ENCODE assay signal across 11 mouse cellular contexts in the genomic region with DNA sequence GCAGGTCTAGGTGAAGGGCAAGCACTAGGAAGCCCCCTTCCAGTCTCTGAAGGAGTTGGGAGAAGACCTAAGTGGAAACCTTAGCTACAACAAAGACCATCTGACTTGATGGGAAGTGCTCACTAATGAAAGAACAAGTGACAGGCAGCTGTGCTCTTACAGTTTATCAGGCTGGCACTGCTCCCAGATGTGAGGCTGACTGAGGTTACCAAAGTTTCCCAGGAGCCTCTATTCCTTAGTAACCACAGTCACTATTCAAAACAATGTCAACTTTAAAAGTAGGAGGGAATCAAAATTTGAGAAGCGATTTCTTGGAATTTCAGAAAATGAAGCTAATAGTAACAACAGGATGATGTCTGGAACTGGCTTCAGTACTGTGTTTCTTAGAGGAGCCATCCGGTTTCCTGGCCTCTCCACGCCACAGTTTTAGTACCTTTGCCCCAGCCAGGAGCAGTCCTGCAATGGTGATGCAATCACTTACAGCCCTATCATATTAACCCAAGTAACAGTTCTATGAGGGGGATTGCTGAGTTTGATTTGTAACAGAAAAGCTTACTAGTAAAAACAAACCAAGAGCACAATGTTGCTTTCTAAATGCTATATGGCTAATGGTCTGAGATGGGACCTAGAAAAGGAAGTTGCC.
A peak's percentile ranks its signal among the peaks of the same experiment; 100 is the strongest.
DNase-seq lines count a peak whose midpoint lies in the region; ATAC-seq and TF ChIP-seq lines count a peak whose summit lies in the region.
"Had no signal": no experiment of that assay in that cellular context is flagged by ENCODE, and none has a peak within 500 bp of the region (broad histone marks: within the 10 kb centered on the region; RNA-seq: fewer than 3 reads in every experiment).

No protein-coding gene starts in this region.

- H3K27ac ChIP-seq in forebrain, postnatal 0 days (ENCODE audit: low read depth, low read length): no peak overlapping the region
- H3K27ac ChIP-seq in forebrain, embryonic 14.5 days (ENCODE audit: low read depth, low read length): no peak overlapping the region
- H3K27ac ChIP-seq in MEL (ENCODE audit: control insufficient read depth, low read depth, low read length): no peak overlapping the region
- 0 out of 2 replicates have a peak overlapping the region, but pooled peaks have one; percentile 17 for H3K27ac ChIP-seq in limb, embryonic 15.5 days
- H3K27ac ChIP-seq: hindbrain, embryonic 10.5 days; midbrain, embryonic 13.5 days had no signal

- no peak for TF ChIP-seq EP300 in MEL (IDR thresholded peaks at IDR 0.05; ENCODE audit: low read depth in 1 of 2, low read length in 2 of 2)

- WGBS in forebrain, postnatal 0 days: 84% methylated on average over 3 of the region's 3 CpGs
- WGBS in forebrain, embryonic 14.5 days: 95% methylated on average over 3 of the region's 3 CpGs
- 62% methylated on average over 3 of the region's 3 CpGs for WGBS in limb, embryonic 15.5 days

- H3K4me1 ChIP-seq in forebrain, postnatal 0 days (ENCODE audit: insufficient read depth): no peaks in the 10 kb centered on the region
- H3K4me1 ChIP-seq in forebrain, embryonic 14.5 days (ENCODE audit: control insufficient read depth, insufficient read depth, low read length): no peaks in the 10 kb centered on the region; the same call in 1 of the 2 replicates
- peaks cover 0 to 11% of the 10 kb centered on the region in 2 experiments for H3K4me1 ChIP-seq in MEL (ENCODE audit: control insufficient read depth in 1 of 2, insufficient read depth in 2 of 2, low read length in 2 of 2)
- 0 out of 2 replicates have a peak, but pooled peaks cover 2% of the 10 kb centered on the region for H3K4me1 ChIP-seq in limb, embryonic 15.5 days
- H3K4me1 ChIP-seq: hindbrain, embryonic 10.5 days had no signal

- no peak overlapping the region for H3K4me3 ChIP-seq in forebrain, postnatal 0 days (ENCODE audit: low read depth, low read length)
- no peak overlapping the region for H3K4me3 ChIP-seq in forebrain, embryonic 14.5 days (ENCODE audit: low read depth, low read length)
- no peak overlapping the region for H3K4me3 ChIP-seq in MEL (ENCODE audit: control insufficient read depth in 1 of 2, insufficient read depth in 1 of 2, low read depth in 2 of 2, low read length in 2 of 2)
- no peak overlapping the region for H3K4me3 ChIP-seq in limb, embryonic 15.5 days
- H3K4me3 ChIP-seq: hindbrain, embryonic 10.5 days; midbrain, embryonic 13.5 days had no signal

- ATAC-seq in forebrain, postnatal 0 days: peak; percentile 29; the same call in 1 of the 2 replicates
- no peak for ATAC-seq in forebrain, embryonic 14.5 days
- ATAC-seq in limb, embryonic 15.5 days (ENCODE audit: insufficient number of reproducible peaks, low FRiP score, low TSS enrichment, low read depth): no peak
- ATAC-seq: midbrain, embryonic 13.5 days had no signal

- H3K36me3 ChIP-seq in forebrain, postnatal 0 days (ENCODE audit: insufficient read depth): no peaks in the 10 kb centered on the region
- no peaks in the 10 kb centered on the region for H3K36me3 ChIP-seq in forebrain, embryonic 14.5 days (ENCODE audit: control insufficient read depth, insufficient read depth, low read length)
- H3K36me3 ChIP-seq in MEL (ENCODE audit: control insufficient read depth in 1 of 2, insufficient read depth in 2 of 2, low read length in 2 of 2): peaks cover 1 to 22% of the 10 kb centered on the region in 2 experiments; a peak in 3 of 4 replicates
- no peaks in the 10 kb centered on the region for H3K36me3 ChIP-seq in limb, embryonic 15.5 days
- H3K36me3 ChIP-seq: hindbrain, embryonic 10.5 days; midbrain, embryonic 13.5 days had no signal

- TF ChIP-seq POLR2A in MEL (IDR thresholded peaks at IDR 0.05; ENCODE audit: control insufficient read depth in 1 of 2, insufficient read depth in 1 of 2, low read depth in 1 of 2, low read length in 2 of 2, poor library complexity in 1 of 2): 0 out of 4 replicates have a peak, but pooled peaks of 1 of the 2 experiments have one; percentile 3

- no peak for TF ChIP-seq CTCF in forebrain, postnatal 0 days (IDR thresholded peaks at IDR 0.05; ENCODE audit: low read depth)
- TF ChIP-seq CTCF in MEL (IDR thresholded peaks at IDR 0.05 in 2 of 3, conservative IDR thresholded peaks at IDR 0.05 in 1 of 3; ENCODE audit: control insufficient read depth in 1 of 3, insufficient read depth in 1 of 3, low read depth in 2 of 3, low read length in 3 of 3, poor library complexity in 1 of 3, severe bottlenecking in 1 of 3): no peak

- no peak for DNase-seq in forebrain, postnatal 0 days
- no peak for DNase-seq in forebrain, embryonic 14.5 days (ENCODE audit: low spot score)
- DNase-seq in MEL (ENCODE audit: low read depth, low spot score): peak; percentile 72
- DNase-seq in gastrocnemius, postnatal 25 days: peak; percentile 39
- no peak for DNase-seq in layer of hippocampus, adult 9-10 months (ENCODE audit: low spot score)
- DNase-seq in cerebellum, postnatal 36 days: no peak
- DNase-seq in thymus, postnatal 0 days (ENCODE audit: low spot score): no peak
- DNase-seq: cerebellum, adult 9-11 months had no signal

- no peak overlapping the region for H3K4me2 ChIP-seq in forebrain, postnatal 0 days (ENCODE audit: low read depth)
- no peak overlapping the region for H3K4me2 ChIP-seq in forebrain, embryonic 14.5 days (ENCODE audit: low read length)
- no peak overlapping the region for H3K4me2 ChIP-seq in limb, embryonic 15.5 days
- H3K4me2 ChIP-seq: midbrain, embryonic 13.5 days had no signal

- no peaks in the 10 kb centered on the region for H3K9me3 ChIP-seq in forebrain, postnatal 0 days (ENCODE audit: low read length)
- H3K9me3 ChIP-seq in forebrain, embryonic 14.5 days (replicated peaks; ENCODE audit: control insufficient read depth, low read length): no peaks in the 10 kb centered on the region
- H3K9me3 ChIP-seq in MEL (replicated peaks; ENCODE audit: insufficient read depth, low read length): no peaks in the 10 kb centered on the region
- H3K9me3 ChIP-seq in limb, embryonic 15.5 days: no peaks in the 10 kb centered on the region
- H3K9me3 ChIP-seq: hindbrain, embryonic 10.5 days; midbrain, embryonic 13.5 days had no signal

- peaks cover 45% of the 10 kb centered on the region for H3K79me2 ChIP-seq in MEL (ENCODE audit: control insufficient read depth, insufficient read depth, low read length, poor library complexity)

- no peaks in the 10 kb centered on the region for H3K27me3 ChIP-seq in forebrain, postnatal 0 days (ENCODE audit: insufficient read depth, low read length)
- no peaks in the 10 kb centered on the region for H3K27me3 ChIP-seq in forebrain, embryonic 14.5 days (replicated peaks; ENCODE audit: control insufficient read depth, insufficient read depth, low read length)
- no peaks in the 10 kb centered on the region for H3K27me3 ChIP-seq in MEL (ENCODE audit: control insufficient read depth in 1 of 2, insufficient read depth in 2 of 2, low read length in 2 of 2)
- H3K27me3 ChIP-seq in limb, embryonic 15.5 days: no peaks in the 10 kb centered on the region
- H3K27me3 ChIP-seq: midbrain, embryonic 13.5 days had no signal

- no peak overlapping the region for H3K9ac ChIP-seq in forebrain, postnatal 0 days
- H3K9ac ChIP-seq in forebrain, embryonic 14.5 days (ENCODE audit: low read length): no peak overlapping the region
- no peak overlapping the region for H3K9ac ChIP-seq in MEL (ENCODE audit: control insufficient read depth, low read depth, low read length, poor library complexity, severe bottlenecking)
- H3K9ac ChIP-seq in limb, embryonic 15.5 days: no peak overlapping the region
- H3K9ac ChIP-seq: midbrain, embryonic 13.5 days had no signal

- TF ChIP-seq RAD21 in MEL (IDR thresholded peaks at IDR 0.05; ENCODE audit: low read depth, low read length): no peak

TF ChIP-seq in MEL, 35 proteins besides CTCF, POLR2A, EP300 and RAD21:
- peak; percentile 76 for TF ChIP-seq ETS1 (IDR thresholded peaks at IDR 0.05; ENCODE audit: low read depth, low read length)
- TF ChIP-seq UBTF (IDR thresholded peaks at IDR 0.05; ENCODE audit: borderline replicate concordance, insufficient read depth, low read depth, low read length): no peak
- TF ChIP-seq SIN3A (IDR thresholded peaks at IDR 0.05; ENCODE audit: low read length): peak; percentile 61

Comparison
In these comparisons a context has a peak if more than half of its experiments do, and no peak if none do; other contexts are left out.
1. DNase-seq: peak in MEL (single experiment) and gastrocnemius, postnatal 25 days (single experiment); none in forebrain, postnatal 0 days (single experiment), forebrain, embryonic 14.5 days (single experiment), layer of hippocampus, adult 9-10 months (single experiment), cerebellum, postnatal 36 days (0 of 2) and thymus, postnatal 0 days (single experiment).